Mouse (Mus musculus): ENCODE measurements around the gene Tsc22d1.

The Tsc22d1 gene

DNA sequence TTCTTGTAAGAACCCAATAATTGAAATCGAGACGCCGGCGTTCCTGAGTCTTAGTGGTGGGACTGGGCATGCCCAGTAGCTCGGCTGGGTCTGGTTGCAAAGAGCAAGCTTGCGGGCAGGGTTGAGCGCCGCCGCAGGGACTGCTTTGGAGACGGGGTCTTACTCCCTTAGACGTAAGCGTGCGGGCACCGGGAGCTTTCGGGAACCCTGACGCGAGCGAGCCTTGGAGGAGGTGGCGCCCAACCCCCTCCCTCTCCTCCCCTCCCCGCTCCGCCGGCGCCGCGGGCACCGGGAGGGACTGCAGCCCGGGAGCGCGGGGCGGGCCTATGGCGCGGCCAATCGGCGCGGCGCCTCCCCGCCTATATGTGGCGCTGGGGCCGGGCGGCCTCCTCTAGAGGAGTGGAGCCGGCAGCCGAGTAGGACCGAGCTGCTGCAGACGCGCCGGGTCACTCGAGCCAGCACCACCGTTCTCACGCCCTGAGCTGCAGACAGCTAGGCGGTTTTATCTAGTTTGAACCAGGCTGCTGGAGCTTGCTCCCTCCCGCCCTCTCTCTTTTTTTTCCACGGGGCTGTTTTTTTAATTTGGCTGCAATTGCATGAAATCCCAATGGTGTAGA is 89.5 kb downstream of the Tsc22d1 start:
- in situ Hi-C loops (cut with MboI; ENCODE audit: low pct_unique_long_range_greater_than_20kb in 1 of 2, low sequenced_read_pairs in 2 of 2, unreplicated experiment in 1 of 2), result loop anchor here in 1 of 2 experiments (10.0 kb wide), 3 partner anchors 121 to 371 kb away; no protein-coding TSS in a partner anchor

DNA sequence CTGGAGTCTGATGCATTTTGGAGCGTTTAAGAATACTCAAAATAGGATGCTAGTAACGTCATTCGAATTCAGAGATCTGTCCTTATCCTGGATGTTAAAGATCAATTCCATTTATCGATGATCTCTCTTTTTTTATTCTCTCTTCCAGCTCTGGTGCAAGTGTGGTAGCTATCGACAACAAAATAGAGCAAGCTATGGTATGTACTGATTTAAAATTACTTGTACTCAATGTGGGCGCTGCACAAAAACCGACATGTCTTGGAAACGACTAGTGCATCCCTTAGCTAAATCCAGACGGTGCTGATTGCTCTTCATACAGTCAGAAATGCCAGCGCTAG is 90.3 kb downstream of the Tsc22d1 start:
- in situ Hi-C loops (cut with MboI; ENCODE audit: low pct_unique_long_range_greater_than_20kb in 1 of 2, low sequenced_read_pairs in 2 of 2, unreplicated experiment in 1 of 2), result loop anchor here in 1 of 2 experiments (10.0 kb wide), 3 partner anchors 120 to 370 kb away; no protein-coding TSS in a partner anchor

DNA sequence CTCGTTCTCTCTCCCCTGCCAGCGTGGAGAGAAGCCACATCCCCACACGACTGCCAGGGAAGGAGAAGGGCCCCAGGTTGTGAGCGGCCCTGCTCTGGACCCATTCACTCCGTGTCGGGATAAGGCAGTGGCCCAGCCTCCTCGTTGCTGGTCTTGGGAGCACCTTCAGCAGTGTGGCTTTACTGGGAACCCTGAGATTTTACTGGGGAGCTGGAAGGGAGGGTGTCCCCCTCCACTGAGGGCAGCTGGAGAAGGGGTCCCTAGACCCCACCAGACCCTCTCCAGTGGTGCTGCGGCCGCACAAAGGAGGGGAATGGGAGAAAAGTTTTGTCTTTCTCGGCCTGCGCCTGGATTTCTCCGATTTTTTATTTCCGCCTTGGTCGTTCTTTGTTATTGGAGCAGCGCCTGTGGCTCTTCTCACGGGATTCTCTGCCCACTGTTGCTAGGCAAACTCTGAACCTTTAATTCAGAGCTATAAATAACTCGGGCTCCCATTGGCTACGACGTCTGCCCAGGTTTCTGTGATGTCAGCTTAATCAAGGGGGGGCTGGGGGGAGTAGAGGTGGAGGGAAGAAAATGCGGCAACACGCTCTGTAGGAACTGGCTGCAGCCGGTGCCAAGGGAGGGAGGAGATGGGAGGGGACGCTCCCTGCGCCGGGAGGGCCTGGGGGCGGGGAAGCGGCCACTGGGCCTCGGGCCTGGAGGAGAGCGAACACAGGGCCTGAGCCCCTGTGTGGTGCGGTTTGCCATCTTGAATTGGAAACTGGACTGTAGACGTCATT is 90.9 kb downstream of the Tsc22d1 start:
- in situ Hi-C loops (cut with MboI; ENCODE audit: low pct_unique_long_range_greater_than_20kb in 1 of 2, low sequenced_read_pairs in 2 of 2, unreplicated experiment in 1 of 2), result loop anchor here in 1 of 2 experiments (10.0 kb wide), 3 partner anchors 119 to 369 kb away; no protein-coding TSS in a partner anchor

DNA sequence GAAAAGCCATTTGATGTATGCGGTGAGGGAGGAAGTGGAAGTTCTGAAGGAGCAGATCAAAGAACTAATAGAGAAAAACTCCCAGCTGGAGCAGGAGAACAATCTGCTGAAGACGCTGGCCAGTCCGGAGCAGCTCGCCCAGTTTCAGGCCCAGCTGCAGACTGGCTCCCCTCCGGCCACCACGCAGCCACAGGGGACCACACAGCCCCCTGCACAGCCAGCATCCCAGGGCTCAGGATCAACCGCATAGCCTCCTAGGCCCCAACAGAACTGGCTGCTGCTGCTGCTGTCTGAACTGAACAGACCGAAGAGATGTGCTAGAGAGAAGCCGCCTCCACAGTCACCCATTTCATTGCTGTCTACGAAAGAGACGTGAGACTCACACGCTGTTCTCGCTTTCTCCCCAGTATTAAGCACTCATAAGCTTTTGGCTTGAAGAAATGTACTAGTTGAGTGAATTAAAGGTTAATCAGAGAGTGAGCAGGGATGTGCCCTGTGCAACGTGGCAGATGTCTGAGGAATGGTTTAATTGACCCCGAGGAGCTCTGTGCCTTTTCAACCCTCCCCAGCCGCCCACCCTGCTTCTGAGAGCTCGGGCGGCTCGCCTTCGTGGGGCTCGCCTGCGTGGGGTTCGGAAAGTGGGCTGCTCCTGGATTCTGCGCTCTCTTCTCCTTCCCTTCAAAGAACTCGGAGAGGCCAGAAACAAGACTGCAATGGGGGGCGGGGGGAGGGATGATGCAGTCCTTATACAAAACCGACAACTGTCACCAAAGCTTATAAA is 91.9 kb downstream of the Tsc22d1 start:
- in situ Hi-C loops (cut with MboI; ENCODE audit: low pct_unique_long_range_greater_than_20kb in 1 of 2, low sequenced_read_pairs in 2 of 2, unreplicated experiment in 1 of 2), result loop anchor here in 1 of 2 experiments (10.0 kb wide), 3 partner anchors 118 to 368 kb away; no protein-coding TSS in a partner anchor

DNA sequence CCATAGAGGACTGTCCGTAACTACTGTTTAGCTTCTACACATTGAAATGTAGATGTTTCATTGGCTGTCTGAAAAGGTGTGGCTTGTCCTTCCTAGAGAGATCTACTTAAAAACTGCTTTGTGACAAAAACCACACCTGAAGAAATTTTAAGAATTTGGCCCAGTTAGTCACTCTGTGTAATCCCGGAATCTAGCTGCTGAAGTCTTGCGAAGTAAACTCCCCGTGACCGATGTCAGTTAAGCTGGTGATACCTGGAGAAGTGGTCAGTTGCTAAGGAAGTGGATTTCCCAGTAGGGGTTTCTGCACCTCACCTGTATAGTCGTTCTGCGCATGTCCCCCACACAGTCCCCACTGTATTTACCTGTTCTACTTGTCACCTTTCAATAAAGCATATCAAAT is 92.6 kb downstream of the Tsc22d1 start:
- in situ Hi-C loops (cut with MboI; ENCODE audit: low pct_unique_long_range_greater_than_20kb in 1 of 2, low sequenced_read_pairs in 2 of 2, unreplicated experiment in 1 of 2), result loop anchor here in 1 of 2 experiments (10.0 kb wide), 3 partner anchors 117 to 367 kb away; no protein-coding TSS in a partner anchor

DNA sequence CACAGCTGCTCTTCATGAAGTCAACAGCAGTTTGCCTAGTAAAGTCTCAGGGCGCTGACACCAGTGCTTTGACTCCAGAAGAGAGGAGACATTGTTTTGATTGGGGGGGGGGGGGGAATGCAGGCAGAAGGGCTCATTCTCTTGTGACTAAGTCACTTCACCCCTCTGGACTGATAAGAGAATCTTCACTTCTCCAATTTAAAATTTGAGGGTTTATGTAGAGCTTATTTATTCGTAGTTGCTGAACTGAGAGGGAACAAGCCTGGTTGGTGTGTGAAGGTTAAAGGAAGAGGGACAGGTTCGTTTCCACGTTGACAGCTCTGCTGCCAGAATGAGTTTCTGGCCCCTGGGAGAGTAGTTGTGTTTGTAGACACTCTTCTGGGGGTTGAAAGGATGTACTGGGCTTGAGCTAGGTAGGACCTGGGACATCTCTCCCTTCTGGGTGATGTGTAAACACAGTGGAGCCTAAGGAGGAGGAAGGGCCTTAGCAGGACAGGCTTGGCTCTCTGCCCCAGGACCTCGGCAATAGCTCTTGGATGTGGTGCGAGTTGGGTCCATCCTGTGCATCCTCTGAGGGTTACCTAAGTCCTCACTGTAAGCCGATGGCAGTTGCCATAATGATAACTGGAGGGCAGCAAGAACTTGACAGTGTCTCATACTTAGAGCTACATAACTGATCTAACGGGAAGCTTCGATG is 93.2 kb downstream of the Tsc22d1 start:
- in situ Hi-C loops (cut with MboI; ENCODE audit: low pct_unique_long_range_greater_than_20kb in 1 of 2, low sequenced_read_pairs in 2 of 2, unreplicated experiment in 1 of 2), result loop anchor here in 1 of 2 experiments (10.0 kb wide), 3 partner anchors 117 to 367 kb away; no protein-coding TSS in a partner anchor

DNA sequence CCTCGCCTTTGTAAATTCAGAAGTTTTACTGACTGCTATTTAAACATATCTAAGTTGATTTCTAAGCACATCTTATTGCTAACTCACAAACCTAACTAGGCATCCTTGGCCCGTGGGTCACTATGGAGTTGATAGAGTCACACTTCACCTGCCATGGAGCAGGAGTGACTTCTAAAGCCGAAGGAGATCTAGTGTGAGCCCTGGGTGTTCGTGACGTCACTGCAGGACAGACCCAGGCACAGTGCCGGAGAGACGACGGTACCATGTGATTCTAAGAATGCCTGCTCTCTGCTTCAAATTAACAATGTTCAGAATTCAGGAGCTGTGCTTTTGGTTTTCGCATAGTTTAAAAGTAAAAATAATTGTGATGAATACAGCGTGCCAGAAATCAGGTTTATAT is 93.9 kb downstream of the Tsc22d1 start:
- in situ Hi-C loops (cut with MboI; ENCODE audit: low pct_unique_long_range_greater_than_20kb in 1 of 2, low sequenced_read_pairs in 2 of 2, unreplicated experiment in 1 of 2), result loop anchor here in 1 of 2 experiments (10.0 kb wide), 3 partner anchors 116 to 366 kb away; no protein-coding TSS in a partner anchor

DNA sequence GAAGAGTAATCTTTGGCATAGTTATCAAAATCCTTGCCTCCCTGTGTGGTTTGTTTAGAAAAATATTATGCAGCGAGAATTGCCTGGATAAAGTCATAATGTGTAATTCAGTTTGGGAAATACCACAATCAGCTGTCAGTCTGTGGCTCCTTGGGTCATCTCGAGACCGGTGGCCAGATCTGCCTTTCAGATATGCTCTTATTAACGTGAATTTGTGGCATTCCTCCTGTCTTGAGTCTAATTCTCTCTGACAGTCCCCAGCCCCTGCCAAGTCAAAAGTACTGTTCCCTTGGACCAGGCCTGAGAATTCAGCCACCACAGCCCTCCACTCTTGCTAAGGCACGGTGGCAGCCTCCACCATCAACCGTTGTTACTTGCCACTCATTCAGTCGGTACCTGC is 97.2 kb downstream of the Tsc22d1 start:
- in situ Hi-C loops (cut with MboI; ENCODE audit: low pct_unique_long_range_greater_than_20kb in 1 of 2, low sequenced_read_pairs in 2 of 2, unreplicated experiment in 1 of 2), result loop anchor here in 1 of 2 experiments (10.0 kb wide), 1 partner anchor 113 kb away; no protein-coding TSS in a partner anchor

DNA sequence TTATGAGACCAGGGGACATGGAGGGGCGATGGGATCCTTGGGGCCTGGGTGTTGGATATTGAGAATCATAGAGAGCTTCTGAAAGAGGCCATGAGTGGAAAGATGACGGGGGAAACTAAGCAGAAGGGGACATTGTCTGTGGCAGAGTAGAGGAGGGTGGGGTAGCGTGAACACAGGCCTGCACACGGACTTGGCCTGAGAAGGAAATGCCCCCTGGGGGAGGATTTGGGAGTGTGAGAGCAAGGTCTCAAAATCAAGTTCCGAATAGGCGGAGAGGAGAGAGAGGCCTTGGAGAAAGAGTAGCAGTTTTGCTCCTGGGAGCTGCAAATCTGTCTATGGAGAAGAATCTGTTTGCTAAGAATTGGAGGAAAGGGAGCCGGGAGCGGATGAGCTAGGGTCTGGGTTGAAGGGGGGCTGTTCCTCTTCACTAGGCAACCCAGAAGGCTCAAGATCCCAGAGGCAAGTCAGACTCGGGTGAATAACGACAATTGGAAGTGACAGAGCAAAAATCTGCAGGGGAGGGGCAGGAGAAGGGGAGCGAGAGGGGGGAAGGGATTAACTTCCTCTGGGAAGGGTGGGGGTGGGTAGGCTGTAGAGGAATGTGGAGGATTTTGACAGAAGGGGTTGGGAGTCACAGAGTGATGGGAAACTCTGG is 98.8 kb downstream of the Tsc22d1 start:
- in situ Hi-C loops (cut with MboI; ENCODE audit: low pct_unique_long_range_greater_than_20kb in 1 of 2, low sequenced_read_pairs in 2 of 2, unreplicated experiment in 1 of 2), result loop anchor here in 1 of 2 experiments (10.0 kb wide), 1 partner anchor 111 kb away; no protein-coding TSS in a partner anchor

DNA sequence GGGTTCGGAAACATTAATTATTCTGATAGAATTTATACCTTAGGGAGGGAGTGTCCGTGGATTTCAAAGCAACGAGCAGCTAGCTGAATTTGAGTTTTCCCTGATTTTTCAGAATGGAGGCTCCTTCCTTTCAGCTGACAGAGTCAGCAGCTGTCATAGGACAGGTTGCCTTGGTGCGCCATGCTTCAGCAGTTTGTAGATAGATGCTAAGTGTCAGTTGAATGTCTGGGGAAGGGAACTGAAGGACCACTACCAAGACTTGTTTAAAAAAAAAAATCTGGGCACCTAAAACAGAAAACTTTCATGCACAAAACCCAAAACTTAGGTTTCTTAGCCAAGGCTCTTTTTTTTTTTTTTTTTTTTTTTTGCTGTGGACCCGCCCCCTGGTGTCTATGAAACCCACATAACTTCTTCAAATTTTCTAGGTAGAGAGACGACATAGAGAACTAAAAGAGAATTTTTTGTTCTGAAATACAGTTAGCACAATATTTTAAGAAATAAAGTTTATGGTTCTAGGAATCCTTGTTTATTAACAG is 99.4 kb downstream of the Tsc22d1 start:
- in situ Hi-C loops (cut with MboI; ENCODE audit: low pct_unique_long_range_greater_than_20kb in 1 of 2, low sequenced_read_pairs in 2 of 2, unreplicated experiment in 1 of 2), result loop anchor here in 1 of 2 experiments (10.0 kb wide), 1 partner anchor 111 kb away; no protein-coding TSS in a partner anchor

DNA sequence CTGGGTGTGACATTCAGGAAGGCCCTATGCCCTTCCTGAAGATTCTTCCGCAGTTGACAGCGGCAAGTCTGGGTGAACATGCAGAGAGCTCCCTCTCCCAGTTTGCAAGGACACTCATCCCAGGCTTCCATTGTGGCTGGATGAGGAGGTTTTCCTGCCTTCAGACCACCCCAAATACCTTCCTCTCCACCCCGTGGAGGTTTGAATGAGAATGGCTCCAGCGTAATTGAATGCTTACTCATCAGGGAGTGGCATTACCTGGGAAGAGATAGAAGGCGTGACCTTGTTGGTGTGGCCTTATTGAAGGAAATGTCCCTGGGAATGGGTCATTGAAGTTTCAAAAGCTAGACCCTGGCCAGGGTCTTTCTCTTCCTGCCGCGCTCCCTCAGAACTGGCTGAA is 100.9 kb downstream of the Tsc22d1 start:
- in situ Hi-C loops (cut with MboI; ENCODE audit: low pct_unique_long_range_greater_than_20kb in 1 of 2, low sequenced_read_pairs in 2 of 2, unreplicated experiment in 1 of 2), result loop anchor here in 1 of 2 experiments (10.0 kb wide), 1 partner anchor 109 kb away; no protein-coding TSS in a partner anchor

DNA sequence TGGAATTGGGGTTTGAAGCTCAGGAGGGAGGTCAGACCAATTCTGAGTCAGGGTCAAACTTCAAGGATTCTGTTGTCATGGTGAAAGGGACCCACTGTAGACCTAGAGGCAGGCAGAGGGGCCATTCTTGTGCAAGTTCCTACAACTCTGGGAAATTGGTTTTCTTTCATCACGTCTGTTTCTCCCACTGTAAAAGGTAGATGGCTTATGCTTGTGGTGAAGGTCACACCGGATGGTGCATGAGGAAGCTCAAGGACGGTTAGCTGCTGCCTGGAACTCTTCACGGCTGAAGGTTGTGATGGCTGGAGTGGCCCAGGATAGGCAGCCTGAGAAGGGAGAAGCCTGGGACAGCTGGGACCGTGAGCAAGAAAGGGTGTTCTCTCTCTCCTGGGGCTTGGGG is 103.5 kb downstream of the Tsc22d1 start:
- in situ Hi-C loops (cut with MboI; ENCODE audit: low pct_unique_long_range_greater_than_20kb in 1 of 2, low sequenced_read_pairs in 2 of 2, unreplicated experiment in 1 of 2), result loop anchor here in 1 of 2 experiments (10.0 kb wide), 1 partner anchor 107 kb away; no protein-coding TSS in a partner anchor

DNA sequence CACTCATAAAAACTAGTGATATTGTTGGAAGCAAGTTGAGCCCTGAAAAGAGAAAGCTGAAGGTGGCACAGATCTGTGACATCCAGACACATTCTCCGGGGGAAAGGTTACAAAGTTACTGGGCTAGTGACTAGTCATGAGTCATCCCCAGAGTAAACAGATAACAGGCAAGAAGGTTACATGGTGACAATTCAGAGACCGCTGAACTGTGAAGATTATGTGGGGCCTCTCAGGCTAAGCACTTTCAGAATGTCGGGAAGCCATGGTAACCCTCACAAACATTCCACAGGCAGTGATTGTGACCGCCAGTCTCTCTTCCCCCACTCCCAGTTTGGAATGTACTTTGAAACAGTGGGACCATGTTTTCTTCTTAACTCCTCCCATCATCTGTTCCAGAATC is 105.8 kb downstream of the Tsc22d1 start:
- in situ Hi-C loops (cut with MboI; ENCODE audit: low pct_unique_long_range_greater_than_20kb in 1 of 2, low sequenced_read_pairs in 2 of 2, unreplicated experiment in 1 of 2), result no loop called here

DNA sequence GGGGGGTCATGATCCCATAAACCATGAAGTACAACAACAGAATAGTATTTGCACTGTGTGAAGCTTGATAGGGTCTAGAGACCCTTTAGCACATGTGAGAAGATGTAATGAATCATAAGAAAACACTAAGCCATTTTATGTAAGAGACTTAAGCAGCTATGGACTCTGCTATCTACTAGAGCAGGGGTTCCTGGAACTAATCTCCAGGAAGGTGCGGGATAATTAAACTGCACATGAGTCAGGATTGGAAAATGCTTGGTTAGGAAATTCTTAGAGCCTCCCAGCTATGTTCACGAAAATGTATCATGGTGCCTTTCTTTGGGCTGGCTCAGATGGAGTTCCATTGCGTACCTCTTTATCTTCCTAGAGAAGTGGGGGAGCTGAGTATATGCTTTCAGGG is 106.5 kb downstream of the Tsc22d1 start:
- in situ Hi-C loops (cut with MboI; ENCODE audit: low pct_unique_long_range_greater_than_20kb in 1 of 2, low sequenced_read_pairs in 2 of 2, unreplicated experiment in 1 of 2), result no loop called here

DNA sequence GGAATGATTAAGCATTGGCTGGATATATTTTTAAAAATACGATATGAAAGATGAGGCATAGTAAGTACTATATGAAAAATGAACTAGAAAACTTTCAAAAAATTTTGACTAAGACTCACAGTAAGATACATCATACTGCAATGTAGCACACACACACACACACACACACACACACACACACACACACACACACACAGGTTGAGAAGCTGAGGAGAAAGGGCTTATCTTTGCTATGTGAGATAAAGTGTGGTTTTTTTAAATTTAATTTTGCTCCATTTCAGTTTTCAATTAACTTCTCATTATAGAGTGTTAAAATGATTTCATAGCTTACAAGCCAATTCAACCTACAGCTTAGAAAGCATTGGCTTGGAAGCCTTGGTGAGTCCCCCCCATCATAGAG is 108.6 kb downstream of the Tsc22d1 start:
- in situ Hi-C loops (cut with MboI; ENCODE audit: low pct_unique_long_range_greater_than_20kb in 1 of 2, low sequenced_read_pairs in 2 of 2, unreplicated experiment in 1 of 2), result no loop called here

DNA sequence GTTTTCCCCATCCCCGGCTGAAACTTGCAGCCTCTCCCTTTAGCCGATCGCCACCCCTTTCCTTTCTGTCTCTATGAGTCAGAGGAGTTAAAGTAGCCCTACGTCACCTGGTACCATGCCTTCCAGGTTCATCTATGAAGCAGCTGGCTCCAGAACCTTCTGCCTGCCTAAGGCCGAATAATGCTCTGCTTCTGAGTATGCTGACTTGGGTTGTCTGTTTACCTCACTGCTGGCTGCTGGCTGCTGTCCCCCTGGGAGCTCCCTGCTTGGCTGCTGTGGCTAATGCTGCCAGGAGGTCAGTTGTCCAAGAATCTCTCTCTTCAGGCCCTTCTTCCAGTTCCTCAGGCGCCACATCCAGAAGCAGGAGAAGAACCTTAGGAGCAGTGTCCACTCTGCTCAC is 111.7 kb downstream of the Tsc22d1 start:
- in situ Hi-C loops (cut with MboI; ENCODE audit: low pct_unique_long_range_greater_than_20kb in 1 of 2, low sequenced_read_pairs in 2 of 2, unreplicated experiment in 1 of 2), result no loop called here

DNA sequence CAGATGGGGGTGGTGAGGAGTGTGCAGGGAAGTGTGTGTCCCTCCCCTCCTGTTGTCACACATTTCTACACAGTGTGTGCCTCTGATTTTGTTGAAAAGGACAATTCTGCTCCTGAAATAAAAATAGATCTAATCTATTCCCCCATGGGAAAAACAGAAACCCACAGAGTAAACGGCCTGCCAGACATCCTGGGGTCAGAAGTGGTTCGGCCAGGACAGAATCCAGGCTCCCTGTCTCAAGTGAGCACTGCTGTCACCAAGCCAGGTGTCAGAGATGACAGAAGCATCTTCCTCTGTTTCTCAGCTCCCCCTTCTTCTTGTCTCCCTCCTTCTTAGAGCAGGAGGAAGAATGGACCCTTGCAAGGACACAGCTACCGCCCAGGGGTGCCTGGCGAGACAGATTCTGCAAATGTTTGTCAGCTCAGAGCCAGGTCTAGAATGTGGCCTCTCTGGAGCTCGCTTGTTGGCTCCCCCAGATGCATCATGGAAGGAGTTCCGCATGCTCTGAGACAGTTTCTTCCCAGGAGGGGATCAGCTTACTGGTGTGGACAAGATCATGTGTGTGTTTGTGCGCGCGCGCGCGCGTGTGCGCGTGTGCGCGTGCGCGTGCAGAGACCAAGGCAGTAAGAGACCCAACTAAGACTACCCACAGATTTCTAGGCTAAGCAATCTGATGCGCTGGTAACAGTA is 112.4 kb downstream of the Tsc22d1 start:
- in situ Hi-C loops (cut with MboI; ENCODE audit: low pct_unique_long_range_greater_than_20kb in 1 of 2, low sequenced_read_pairs in 2 of 2, unreplicated experiment in 1 of 2), result no loop called here

Data from mouse embryonic stem cell (cell line).